Mouse (Mus musculus): ENCODE measurements at regions not wholly inside any gene's neighbourhood (a gene's known extent, or its start where the extent isn't known, plus 50 kb on each side); places are given as distances from the start of the nearest gene placed in this dataset.

DNA sequence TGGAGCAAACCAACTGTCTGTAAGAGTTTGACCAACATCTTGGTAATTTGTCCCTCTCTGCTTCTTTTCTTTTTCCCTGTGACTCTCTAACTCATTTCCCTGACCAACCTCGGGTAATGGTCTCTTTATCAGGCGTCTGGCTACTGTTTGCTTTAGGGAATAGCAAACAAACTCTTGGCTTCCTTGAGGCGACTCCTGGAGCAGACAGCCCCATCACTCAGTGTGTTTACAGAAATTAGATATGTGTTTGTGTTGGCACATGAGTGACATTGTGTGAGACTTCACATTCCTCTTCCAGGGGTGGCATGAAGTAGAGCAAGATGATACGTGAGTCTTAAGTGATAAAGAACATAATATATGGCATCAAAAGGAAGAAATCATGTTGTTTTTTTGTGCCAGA lies 195.7 kb upstream of the Hhip start:
- DNase-seq = peak in 1 of 2 experiments; percentile 12

DNA sequence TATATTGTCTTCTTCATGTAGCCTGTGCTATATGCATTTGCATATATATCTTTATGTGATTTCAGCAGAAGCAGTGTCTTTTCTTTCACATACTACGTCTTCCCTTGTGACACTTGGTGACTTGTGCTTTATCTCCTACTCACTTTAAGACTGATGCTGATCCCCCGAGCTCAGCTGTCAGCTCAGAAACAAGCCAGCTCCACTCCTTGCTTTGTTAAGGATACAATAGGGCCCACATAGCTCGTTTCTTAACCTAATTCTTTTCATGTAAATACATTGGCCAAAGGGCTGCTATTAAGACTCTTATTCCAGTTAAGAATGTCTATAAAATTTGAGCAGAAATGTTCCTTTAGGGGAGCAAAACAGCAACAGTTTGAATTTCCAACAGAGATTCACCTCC lies 193.8 kb upstream of the Hhip start:
- no peak for DNase-seq

DNA sequence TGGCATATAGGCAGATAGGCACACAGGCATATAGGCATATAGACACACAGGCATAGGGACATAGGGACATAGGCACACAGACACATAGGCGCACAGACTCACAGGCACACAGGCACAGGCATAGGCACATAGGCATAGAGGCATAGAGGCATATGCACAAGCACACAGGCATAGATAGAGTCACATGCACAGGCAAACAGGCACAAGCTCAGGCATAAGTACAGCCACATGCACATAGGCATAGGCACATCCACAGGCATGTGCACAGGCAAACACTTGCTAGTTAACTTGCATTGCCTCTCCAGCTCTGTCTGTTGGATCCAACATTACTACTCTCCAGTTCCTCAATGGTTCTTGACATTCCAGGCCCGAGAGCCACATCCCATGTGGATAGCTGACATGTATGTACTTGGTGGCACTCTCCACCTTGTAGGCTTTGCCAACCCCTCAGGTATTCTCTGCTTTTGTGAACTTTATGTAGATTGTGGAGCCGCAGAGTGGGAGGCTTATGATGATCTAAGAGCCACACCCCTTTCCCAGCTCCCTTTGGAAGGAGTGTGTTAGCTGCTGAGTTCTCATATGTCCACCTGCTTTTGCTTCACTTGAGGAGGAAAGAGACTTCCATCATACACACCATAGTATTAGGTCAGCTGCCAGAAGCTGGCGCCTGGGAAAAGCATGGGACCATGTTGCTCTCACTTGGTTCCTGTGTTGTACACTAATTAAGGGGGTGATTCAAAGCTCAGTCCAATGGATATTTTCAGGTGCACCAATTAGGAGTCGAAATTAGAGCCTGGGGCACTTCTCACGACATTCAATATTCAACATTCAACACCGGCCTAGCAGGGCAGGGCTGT lies 192.7 kb upstream of the Hhip start:
- peak in 1 of 2 experiments; percentile 36 for DNase-seq

DNA sequence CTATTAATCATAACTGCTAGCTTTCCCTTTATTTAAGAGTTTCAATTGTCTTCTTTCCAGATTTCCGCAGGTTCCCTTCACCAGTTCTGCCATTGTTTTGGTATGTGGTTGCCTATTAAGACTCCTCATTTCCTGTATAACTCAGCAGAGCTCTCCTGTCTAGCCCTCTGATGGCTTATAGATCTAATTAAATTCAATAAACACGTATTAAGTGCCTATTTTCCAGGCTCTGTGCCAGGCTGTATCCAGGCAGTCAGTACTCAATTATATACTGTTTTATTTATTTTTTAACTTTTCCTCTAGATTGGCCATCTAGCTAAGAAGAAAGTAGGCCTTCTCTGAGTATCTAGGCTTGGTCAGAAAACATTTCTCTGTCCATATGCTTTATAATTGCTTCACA lies 192.0 kb upstream of the Hhip start:
- no peak for DNase-seq

DNA sequence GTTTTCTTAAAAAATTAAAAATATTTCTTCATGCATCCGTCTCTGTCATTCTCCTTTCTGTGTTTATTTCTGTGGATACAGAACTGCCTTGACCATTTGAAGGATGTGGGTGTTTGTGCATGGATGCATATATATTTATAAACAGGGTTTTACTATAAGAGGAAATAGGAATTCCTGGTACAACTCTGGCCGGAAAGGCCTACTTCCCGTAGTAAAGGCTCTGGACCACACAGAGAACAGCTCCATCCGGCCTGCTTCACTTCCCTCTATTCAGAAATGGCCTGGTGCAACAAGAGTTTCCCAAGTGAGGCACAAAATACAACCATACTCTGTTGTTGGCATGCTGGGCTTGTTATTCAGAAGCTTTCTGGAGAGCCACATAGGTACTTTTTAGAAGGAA lies 182.1 kb upstream of the Hhip start:
- peak in 1 of 2 experiments; percentile 19 for DNase-seq

DNA sequence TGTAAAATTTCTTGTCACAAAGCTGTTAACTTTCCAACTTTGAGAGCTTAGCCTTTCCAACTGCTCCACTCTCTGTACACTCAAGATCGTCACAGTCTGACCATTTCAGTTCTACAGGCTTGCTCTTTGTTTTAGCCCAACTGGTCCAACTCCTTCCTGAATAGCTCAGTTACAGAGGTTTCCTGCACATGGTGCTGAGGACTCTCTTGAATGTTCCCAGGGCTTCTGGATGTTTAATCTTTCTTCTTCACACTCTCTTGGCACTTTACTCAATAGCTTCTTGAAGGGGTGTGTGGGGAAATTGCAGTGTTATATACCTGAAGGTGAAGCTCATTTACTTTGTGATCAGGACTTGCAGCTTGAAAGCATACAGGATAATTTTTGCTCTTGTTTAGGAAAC lies 152.6 kb upstream of the Hhip start:
- no peak for DNase-seq

DNA sequence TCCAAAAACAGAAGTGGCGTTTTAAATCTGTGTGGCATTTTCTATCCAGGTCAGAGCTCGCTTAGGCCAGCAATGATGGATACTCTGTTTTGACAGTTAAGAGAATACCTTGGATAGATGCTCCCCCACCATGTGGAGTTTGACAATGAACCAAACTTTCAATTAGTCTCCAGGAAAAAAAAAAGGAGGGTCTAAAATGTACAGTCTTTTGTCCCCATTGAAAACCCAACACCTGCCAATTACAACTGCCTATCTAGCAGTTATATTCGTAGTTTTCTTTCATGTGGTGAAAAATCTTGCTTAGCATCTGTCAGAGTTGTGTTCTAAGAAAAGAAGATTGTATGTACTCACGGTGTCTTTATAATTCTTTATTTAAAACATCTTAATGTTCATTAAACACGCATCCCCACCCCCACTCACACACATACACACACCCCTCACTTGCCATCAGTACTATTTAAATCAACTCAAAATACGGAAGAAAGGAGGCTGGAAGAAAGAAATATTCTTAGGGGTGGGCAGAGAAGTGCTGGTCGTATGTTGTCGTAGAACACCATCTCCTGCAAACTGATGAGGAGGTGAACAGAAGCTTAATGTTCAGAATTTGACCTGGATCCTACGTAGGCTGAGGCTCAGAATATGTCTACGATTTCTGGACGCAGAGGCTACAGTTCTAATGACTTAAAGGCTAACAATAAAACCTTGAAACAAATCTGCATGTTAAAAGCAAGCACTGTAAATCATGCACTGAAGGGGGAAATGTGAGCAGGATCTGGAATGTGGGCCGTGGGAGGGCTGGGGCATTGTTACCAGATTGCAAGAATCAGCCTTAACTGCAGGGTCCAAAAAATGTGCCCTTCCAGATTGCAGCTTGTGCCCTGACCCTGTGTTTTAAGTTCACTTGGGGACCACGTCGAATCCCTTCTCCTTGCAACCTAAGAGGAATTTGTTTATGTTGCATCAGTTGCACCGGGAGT lies 147.2 kb upstream of the Hhip start:
- no peak for DNase-seq

DNA sequence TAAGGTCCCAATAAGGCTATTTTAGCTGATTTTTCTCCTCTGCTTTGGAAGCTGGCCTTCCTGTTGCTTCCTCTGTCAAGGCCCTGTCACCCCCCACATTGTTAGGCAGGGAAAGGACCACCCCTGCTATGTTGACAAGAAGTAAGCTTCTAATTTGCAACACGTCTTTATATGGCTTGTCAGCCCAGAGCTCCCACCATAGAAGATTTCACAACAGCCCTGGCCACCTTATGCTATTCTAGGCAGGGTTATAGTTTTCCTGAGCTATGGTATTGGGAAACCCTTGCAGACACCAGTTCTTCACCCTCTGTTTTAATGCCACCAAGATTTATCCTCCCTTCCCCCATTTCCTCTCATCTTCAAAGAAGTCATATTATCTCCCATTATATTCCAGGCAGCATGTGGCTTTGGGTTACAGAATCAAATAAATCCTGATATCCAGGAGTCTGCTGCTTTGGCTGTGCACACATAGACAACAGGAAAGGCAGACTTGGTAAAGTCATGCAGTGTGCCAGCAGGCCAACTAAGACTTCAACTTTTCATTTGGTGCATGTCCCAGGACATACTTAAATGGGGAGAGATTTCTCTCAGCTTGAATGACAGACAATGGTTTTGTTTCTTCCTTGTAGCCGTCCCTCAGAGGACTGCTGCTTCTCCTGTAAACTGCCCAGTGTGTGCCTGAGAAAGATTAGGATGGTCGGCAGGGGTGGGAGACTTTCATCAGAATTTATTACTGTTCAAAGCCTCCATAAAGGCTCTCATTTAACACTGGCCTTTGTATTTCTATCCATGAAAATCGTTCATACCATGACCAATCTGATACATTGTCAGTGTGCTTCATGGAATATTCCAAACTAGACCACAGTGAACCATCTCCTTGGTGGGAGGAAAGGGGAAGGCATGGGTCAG lies 146.2 kb upstream of the Hhip start:
- DNase-seq = peak; percentile 9 to 53

DNA sequence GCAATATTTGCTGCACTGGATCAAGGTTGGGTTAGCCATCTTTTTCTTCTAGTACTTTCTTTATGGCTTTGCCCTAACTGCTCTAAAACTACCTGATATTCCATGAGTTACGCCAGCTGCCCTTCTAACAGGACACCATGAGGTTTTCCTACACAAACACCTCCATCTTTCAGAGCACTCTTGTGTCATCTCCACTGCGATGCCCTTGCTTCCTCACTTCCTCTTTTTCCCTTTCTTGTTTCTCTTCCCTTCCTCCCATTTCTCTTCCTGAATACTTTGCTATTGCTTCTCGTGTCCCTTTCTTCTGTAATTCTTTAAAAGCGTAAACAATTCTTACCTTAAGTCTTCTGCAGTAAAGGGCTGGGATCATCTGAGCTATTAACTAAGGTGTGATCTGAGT lies 139.9 kb upstream of the Hhip start:
- no peak for DNase-seq

DNA sequence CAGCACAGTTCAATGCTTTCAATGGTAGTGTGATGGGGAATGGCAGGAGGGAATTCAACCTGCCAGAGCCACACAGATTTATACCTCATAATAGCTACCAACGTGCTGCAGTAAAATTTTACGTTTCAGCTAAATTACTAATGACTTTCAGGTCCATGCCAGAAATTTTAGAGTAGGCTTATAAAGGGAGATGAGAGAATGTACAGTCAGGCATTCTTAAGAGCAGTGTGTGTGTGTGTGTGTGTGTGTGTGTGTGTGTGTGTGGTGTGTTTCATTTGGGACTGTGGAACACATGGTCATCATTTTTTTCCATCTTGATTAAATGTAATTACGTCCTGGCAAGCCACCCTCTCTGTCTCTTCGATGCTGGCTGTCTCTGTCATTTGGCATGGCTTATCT lies 132.7 kb upstream of the Hhip start:
- no peak for DNase-seq

DNA sequence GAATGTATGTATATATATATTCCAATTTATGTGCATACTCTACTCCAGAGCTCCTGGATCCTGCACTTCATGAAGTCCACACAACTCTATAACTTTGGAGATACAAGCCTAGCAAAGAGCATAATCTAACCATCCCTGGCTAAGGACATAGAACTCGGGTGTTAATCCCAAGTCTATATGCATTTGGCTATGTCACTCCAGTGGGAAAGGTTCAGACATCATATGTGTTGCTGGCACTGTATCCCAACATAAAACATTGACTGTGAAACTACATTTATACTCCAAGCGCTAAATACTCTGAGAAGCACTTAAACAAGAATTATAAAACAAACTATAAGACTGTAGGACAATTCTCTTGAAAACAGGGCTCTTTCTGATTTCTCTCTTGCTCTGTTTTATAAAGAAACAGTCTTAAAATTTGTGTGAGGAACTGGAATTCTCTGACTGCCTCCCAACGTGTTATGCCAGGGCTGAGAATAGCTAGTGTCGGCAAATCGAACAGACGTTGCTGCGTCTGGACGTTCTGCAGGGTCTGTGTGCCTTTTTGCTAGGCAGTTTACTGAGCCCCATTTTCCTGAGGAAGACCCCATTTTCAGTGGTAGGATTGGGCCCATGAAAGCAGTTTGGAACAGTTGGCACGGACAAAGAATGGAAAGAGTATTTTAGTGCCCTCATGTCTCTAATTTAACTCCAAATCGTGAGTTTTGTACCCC lies 132.1 kb upstream of the Hhip start:
- DNase-seq = no peak

DNA sequence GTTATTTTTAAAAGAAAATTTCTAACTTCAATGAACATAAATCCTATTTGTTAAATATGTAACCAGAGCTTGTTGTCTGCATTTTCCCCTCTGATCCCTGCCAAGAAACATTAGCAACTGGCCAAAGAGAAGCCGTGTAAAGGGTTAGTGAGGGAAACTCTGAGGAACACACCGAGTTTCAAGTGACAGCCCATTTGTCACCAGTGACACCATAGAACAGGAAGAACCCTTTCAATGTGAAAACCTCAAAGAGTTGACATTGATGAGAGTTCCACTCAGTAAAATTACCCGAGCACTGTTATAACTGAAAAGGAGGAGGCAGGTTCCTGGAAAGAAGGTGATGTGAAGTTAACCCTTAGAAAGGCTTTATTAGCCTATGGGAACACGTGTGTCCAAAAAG lies 127.5 kb upstream of the Hhip start:
- DNase-seq = no peak

DNA sequence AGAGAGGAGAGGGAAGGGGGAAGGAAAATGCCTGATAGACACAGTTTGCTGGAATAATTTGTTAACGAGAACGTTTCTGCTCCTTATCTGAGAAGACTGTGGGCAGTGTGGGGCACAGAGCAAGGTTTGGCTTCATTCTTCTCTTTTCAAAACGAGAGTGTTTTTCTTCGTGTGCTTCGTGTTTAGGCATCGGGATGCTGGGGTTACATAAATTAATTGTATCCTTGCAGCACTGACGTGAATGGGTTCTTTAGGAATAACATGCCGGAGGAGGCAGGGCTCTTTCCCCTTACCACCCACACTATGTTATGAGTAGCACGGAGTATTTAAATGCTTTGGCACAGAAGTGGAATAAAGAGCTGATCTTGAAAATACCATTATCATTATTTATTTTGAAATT lies 110.9 kb upstream of the Hhip start:
- DNase-seq = no peak

DNA sequence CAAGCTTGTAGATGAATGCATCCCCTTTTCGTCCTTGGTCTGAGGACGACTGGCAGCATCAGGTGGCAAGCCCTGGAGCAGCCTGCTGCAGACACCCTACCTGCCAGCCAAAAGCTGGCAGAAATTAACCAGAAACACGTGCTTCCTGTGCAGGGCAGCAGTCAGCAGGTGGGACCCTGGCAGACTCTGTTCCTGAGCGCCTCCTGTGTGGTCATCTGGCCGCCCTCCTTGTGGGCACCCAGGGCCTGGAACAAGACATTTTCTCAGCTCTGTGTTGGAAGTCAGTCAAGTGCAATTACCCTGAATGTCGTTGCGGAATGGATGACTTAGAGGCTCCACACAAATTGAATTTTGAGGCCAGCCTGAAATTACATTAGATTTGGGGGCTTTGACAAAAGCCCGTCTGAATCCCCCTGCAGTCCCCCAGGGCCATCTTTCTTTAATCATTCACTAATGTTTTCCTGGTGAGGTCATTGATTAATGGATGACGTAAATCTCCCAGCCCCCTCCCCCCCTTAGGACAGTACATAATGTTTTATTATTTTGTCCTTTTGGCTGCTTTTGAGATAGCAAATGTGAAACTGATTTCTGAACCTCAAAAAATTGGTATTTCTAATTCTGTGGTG lies 91.8 kb upstream of the Hhip start:
- DNase-seq = no peak

DNA sequence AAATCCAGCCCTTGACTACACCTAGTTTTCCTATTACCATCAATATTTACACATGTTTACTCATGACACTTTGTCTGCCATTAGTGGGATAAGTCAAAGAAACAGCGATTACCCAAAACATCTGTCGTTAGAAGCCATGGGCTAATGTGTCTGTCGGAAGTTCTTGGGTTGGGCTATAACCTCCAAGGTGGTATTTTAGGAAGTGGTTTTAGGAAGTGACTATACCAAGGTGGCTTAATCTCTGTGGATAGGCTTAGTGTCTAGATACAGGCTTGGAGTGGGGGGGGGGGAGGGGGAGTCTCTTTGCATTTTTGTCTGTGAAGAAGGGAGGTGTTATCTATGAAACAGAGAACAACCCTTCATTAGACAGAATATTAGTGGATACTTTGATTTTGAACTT lies 90.1 kb upstream of the Hhip start:
- no peak for DNase-seq

DNA sequence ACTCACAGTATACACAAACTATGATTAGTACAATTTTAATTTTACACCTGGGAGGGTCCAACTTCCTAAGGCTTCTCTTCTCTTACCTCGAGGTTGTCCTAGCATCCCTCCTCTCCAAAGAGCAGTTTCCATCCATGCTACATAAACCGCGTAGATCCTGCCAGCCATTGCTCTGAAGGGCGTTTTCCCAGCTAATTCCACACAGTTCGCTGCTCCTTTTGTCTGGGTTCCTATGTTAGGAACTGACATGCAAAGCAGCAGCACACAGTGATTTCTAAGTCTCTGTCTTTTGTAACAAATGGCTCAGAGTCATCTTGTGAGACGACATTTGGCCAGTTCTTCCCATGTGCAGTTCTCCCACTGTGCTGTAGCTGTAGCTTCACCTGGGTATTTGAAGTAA lies 80.7 kb upstream of the Hhip start:
- DNase-seq = no peak

DNA sequence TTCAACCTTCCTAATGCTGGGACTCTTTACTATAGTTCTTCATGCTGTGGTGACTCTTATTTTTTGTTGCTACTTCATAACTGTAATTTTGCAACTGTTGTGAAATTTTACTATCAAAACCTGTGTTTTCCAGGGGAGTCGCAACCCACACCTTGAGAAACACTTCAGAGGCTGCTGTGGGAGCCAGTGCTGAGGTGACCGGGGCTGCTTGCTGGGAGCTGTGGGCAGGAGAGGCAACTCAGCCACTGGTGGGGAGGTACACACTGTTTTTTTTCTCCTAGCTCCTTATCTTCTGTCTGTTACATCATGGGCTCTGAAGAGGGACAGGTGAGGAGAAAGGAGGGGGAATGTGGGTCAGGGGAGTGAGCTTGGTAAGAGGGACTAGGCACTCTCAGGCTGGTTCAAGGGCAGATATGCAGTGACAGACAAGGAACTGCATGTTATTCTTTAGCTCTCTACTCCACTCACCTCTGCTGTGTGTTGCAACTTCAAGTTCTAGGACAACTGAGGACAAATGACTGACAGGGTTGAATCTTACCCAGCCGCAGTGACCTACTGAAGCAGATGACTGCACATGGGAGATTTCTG lies 62.7 kb upstream of the Hhip start:
- peak; percentile 6 to 53 for DNase-seq

DNA sequence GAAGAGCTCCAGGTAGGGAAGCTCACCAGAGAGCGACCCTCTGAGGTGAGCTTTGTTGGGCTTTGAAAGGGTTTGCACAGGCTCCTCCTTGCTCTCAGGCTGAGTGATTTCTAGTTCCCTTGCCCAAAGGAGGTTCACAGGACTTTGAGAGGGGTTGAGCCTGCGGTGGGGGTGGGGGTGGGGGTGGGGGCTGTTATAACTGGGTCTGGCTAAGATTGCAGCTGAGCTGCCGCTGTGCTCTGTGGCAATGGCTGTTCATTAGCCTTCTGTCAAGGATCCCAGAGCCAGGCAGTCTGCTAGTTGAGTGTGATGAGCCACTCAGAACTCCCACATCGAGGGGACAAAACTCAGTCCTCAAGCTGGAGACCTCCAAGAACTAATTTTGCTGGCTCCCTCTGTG lies 59.5 kb upstream of the Hhip start:
- peak in 1 of 2 experiments; percentile 4 for DNase-seq
